Mouse (Mus musculus) MEL (cell line): ENCODE data around the gene Cfap43. TPM values are rescaled to one million over a fixed set of nuclear protein-coding genes. Genes with fewer than 3 reads are reported as not detected.

Experiments
- DNase-seq: peaks from one replicate; pipeline ENCODE4 v3.0.0; 2011; ENCODE audit warnings: low read depth, low spot score
- H3K27ac ChIP-seq: 2 replicates; pipeline ENCODE4 v1.5.1; 2012; ENCODE audit warnings: low read depth, mild to moderate bottlenecking, control low read depth, low read length, moderate library complexity; ENCODE audit not compliant: control insufficient read depth
- H3K27me3 ChIP-seq, 2 experiments: fragments of 150-350 bp in 1 of 2; sonication (generic) in 1 of 2; 2 replicates each; pipeline ENCODE4 v1.6.1; 2012; ENCODE audit warnings: low read length in 2 of 2, mild to moderate bottlenecking in 2 of 2, improper control_type of control experiment in 1 of 2, moderate library complexity in 1 of 2; ENCODE audit not compliant: insufficient read depth in 2 of 2, control insufficient read depth in 1 of 2
- H3K36me3 ChIP-seq, 2 experiments: 2 replicates each; pipeline ENCODE4 v1.6.1; 2012 to 2014; ENCODE audit warnings: low read length in 2 of 2, improper control_type of control experiment in 1 of 2, inconsistent platforms in 1 of 2, mild to moderate bottlenecking in 1 of 2; ENCODE audit not compliant: insufficient read depth in 2 of 2, control insufficient read depth in 1 of 2
- H3K4me1 ChIP-seq, 2 experiments: fragments of 150-350 bp in 1 of 2; sonication (generic) in 1 of 2; 2 replicates each; pipeline ENCODE4 v1.6.1; 2012; ENCODE audit warnings: low read length in 2 of 2, improper control_type of control experiment in 1 of 2, mild to moderate bottlenecking in 1 of 2; ENCODE audit not compliant: insufficient read depth in 2 of 2, control insufficient read depth in 1 of 2
- H3K4me3 ChIP-seq, 2 experiments: fragments of 150-350 bp in 1 of 2; sonication (generic) in 1 of 2; 2 replicates each; pipeline ENCODE4 v1.5.1; 2012; ENCODE audit warnings: low read depth in 2 of 2, low read length in 2 of 2, mild to moderate bottlenecking in 2 of 2, moderate library complexity in 2 of 2, control low read depth in 1 of 2, improper control_type of control experiment in 1 of 2; ENCODE audit not compliant: control insufficient read depth in 1 of 2, insufficient read depth in 1 of 2
- H3K79me2 ChIP-seq: 2 replicates; pipeline ENCODE4 v1.6.1; 2012; ENCODE audit warnings: mild to moderate bottlenecking, low read length, moderate library complexity; ENCODE audit not compliant: control insufficient read depth, poor library complexity, insufficient read depth
- H3K9ac ChIP-seq: 2 replicates; pipeline ENCODE4 v1.6.1; 2012; ENCODE audit warnings: low read depth, mild to moderate bottlenecking, control low read depth, low read length, moderate library complexity; ENCODE audit not compliant: control insufficient read depth, poor library complexity, severe bottlenecking
- H3K9me3 ChIP-seq: fragments of 150-350 bp; sonication (generic); replicated peaks from 2 replicates; pipeline ENCODE4 v1.6.1; 2012; ENCODE audit warnings: mild to moderate bottlenecking, low read length, improper control_type of control experiment, moderate library complexity; ENCODE audit not compliant: insufficient read depth
- CTCF ChIP-seq, 3 experiments: IDR thresholded peaks in 2 of 3; conservative IDR thresholded peaks in 1 of 3; 2 replicates each; pipeline ENCODE4 v1.5.1; 2011 to 2012; ENCODE audit warnings: low read length in 3 of 3, low read depth in 2 of 3, mild to moderate bottlenecking in 2 of 3, improper control_type of control experiment in 1 of 3, inconsistent platforms in 1 of 3, mixed read lengths in 1 of 3, moderate library complexity in 1 of 3; ENCODE audit not compliant: control insufficient read depth in 1 of 3, insufficient read depth in 1 of 3, poor library complexity in 1 of 3, severe bottlenecking in 1 of 3
- EP300 ChIP-seq, 2 experiments: IDR thresholded peaks; 2 replicates each; pipeline ENCODE4 v1.6.1; 2011; ENCODE audit warnings: improper control_type of control experiment in 2 of 2, low read length in 2 of 2, low read depth in 1 of 2, mild to moderate bottlenecking in 1 of 2
- ETS1 ChIP-seq: IDR thresholded peaks from 2 replicates; pipeline ENCODE4 v1.6.1; 2012; ENCODE audit warnings: low read depth, mild to moderate bottlenecking, inconsistent platforms, low read length, improper control_type of control experiment, moderate library complexity
- GABPA ChIP-seq: IDR thresholded peaks from 2 replicates; pipeline ENCODE4 v1.6.1; 2012; ENCODE audit warnings: low read depth, mild to moderate bottlenecking, inconsistent platforms, low read length, improper control_type of control experiment, moderate library complexity
- MAX ChIP-seq: IDR thresholded peaks from 2 replicates; pipeline ENCODE4 v1.6.1; 2011; ENCODE audit warnings: low read length, improper control_type of control experiment
- MEF2A ChIP-seq: IDR thresholded peaks from 2 replicates; pipeline ENCODE4 v1.6.1; 2014; ENCODE audit warnings: low read depth, mild to moderate bottlenecking, inconsistent platforms, low read length, improper control_type of control experiment; ENCODE audit not compliant: poor library complexity, insufficient replicate concordance, severe bottlenecking; ENCODE audit errors: extremely low read depth
- MXI1 ChIP-seq: IDR thresholded peaks from 2 replicates; pipeline ENCODE4 v1.6.1; 2011; ENCODE audit warnings: mild to moderate bottlenecking, low read depth, low read length, improper control_type of control experiment
- POLR2A ChIP-seq, 2 experiments: IDR thresholded peaks; 2 replicates each; pipeline ENCODE4 v1.6.1; 2011 to 2012; ENCODE audit warnings: low read length in 2 of 2, mild to moderate bottlenecking in 2 of 2, control low read depth in 1 of 2, improper control_type of control experiment in 1 of 2, low read depth in 1 of 2, moderate library complexity in 1 of 2; ENCODE audit not compliant: control insufficient read depth in 1 of 2, insufficient read depth in 1 of 2, poor library complexity in 1 of 2
- RAD21 ChIP-seq: IDR thresholded peaks from 2 replicates; pipeline ENCODE4 v1.6.1; 2011; ENCODE audit warnings: mild to moderate bottlenecking, low read depth, low read length, improper control_type of control experiment
- SMC3 ChIP-seq: IDR thresholded peaks from 2 replicates; pipeline ENCODE4 v1.6.1; 2011; ENCODE audit warnings: low read depth, low read length, improper control_type of control experiment
- TAL1 ChIP-seq: IDR thresholded peaks from 2 replicates; pipeline ENCODE4 v1.6.1; 2012; ENCODE audit warnings: mild to moderate bottlenecking, inconsistent platforms, low read length, moderate library complexity, mixed read lengths
- TBP ChIP-seq: IDR thresholded peaks from 2 replicates; pipeline ENCODE4 v1.8.0; 2011; ENCODE audit warnings: low read depth, low read length, improper control_type of control experiment
- TCF12 ChIP-seq: IDR thresholded peaks from 2 replicates; pipeline ENCODE4 v1.6.1; 2014; ENCODE audit warnings: low read depth, mild to moderate bottlenecking, inconsistent platforms, low read length, improper control_type of control experiment, moderate library complexity
- USF1 ChIP-seq: IDR thresholded peaks from 2 replicates; pipeline ENCODE4 v1.6.1; 2014; ENCODE audit warnings: low read depth, mild to moderate bottlenecking, inconsistent platforms, low read length, improper control_type of control experiment, moderate library complexity
- USF2 ChIP-seq, 2 experiments: IDR thresholded peaks; 2 replicates each; pipeline ENCODE4 v1.6.1; 2011 to 2012; ENCODE audit warnings: improper control_type of control experiment in 2 of 2, low read length in 2 of 2, borderline replicate concordance in 1 of 2, inconsistent platforms in 1 of 2, low read depth in 1 of 2, mild to moderate bottlenecking in 1 of 2; ENCODE audit not compliant: insufficient read depth in 1 of 2
- ZMIZ1 ChIP-seq: IDR thresholded peaks from 2 replicates; pipeline ENCODE4 v1.6.1; 2012; ENCODE audit warnings: low read depth, mild to moderate bottlenecking, inconsistent platforms, low read length, improper control_type of control experiment, moderate library complexity
- polyA plus RNA-seq, 2 experiments: library from polyadenylated mRNA; stranded (reverse) in 1 of 2; unstranded in 1 of 2; fragments of >175 nt in 1 of 2; fragments of >200 nt in 1 of 2; gene quantifications; 2 replicates each; pipeline versions ENCODE4 v1.2.1 to v1.2.4; 2012; ENCODE audit warnings: low replicate concordance in 2 of 2, low read depth in 1 of 2; ENCODE audit not compliant: insufficient read length in 2 of 2, insufficient read depth in 1 of 2, missing spikeins in 1 of 2
- total RNA-seq: library from RNA; depleted of rRNA; stranded (reverse); fragments of 300-350 nt; gene quantifications from 2 replicates; pipeline ENCODE4 v1.2.3, GENCODE M21; 2012

Cfap43 gene
- total and polyA plus RNA-seq, 3 experiments, result 0.10 to 0.12 TPM; not detected in 1

DNA sequence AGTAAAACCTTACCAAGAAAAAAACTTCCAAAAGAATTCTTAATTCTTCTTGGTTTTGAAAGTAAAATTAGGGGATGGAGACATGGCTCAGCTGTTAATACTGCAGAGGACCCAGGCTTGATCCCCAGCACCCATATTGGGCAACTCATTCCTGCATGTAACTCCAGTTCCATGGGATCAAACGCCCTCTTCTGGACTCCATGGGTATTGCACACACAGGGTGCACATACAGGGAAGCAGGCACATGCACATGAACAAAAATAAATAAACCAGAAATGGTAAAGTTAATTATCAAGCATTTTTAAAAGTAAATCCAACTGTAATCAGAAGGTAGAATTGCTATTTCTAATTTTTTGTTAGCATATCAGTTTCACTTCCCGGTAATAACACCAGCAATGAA is 202.9 kb downstream of the Cfap43 start:
- peaks cover 0 to 3% of the 10 kb centered on the region in 2 experiments; a peak in 1 of 4 replicates for H3K36me3 ChIP-seq
- H3K9ac ChIP-seq, result no peak overlapping the region
- peak; percentile 18 to 54 (median 45); a peak in 5 of 6 replicates for TF ChIP-seq CTCF (IDR thresholded peaks at IDR 0.05 in 2 of 3, conservative IDR thresholded peaks at IDR 0.05 in 1 of 3; ENCODE audit: control insufficient read depth in 1 of 3, insufficient read depth in 1 of 3, low read depth in 2 of 3, low read length in 3 of 3, poor library complexity in 1 of 3, severe bottlenecking in 1 of 3)
- no peak for TF ChIP-seq USF1
- no peak for TF ChIP-seq MXI1
- TF ChIP-seq RAD21, result peak; percentile 14
- TF ChIP-seq MEF2A, result no peak
- TF ChIP-seq GABPA, result no peak
- TF ChIP-seq TCF12, result no peak
- peak; percentile 19 for TF ChIP-seq SMC3
- no peak for TF ChIP-seq ETS1
- TF ChIP-seq EP300 (IDR thresholded peaks at IDR 0.05; ENCODE audit: low read depth in 1 of 2, low read length in 2 of 2), result no peak
- no peak for TF ChIP-seq MAX
- no peak for TF ChIP-seq POLR2A (IDR thresholded peaks at IDR 0.05; ENCODE audit: control insufficient read depth in 1 of 2, insufficient read depth in 1 of 2, low read depth in 1 of 2, low read length in 2 of 2, poor library complexity in 1 of 2)
- no peak for DNase-seq
- peaks cover 0 to 5% of the 10 kb centered on the region in 2 experiments; a peak in 2 of 4 replicates for H3K27me3 ChIP-seq
- H3K9me3 ChIP-seq, result no peaks in the 10 kb centered on the region
- no peaks in the 10 kb centered on the region for H3K79me2 ChIP-seq
- no peak overlapping the region for H3K27ac ChIP-seq
- H3K4me1 ChIP-seq, result peaks cover 0 to 5% of the 10 kb centered on the region in 2 experiments; a peak in 2 of 4 replicates
- H3K4me3 ChIP-seq, result no peak overlapping the region

DNA sequence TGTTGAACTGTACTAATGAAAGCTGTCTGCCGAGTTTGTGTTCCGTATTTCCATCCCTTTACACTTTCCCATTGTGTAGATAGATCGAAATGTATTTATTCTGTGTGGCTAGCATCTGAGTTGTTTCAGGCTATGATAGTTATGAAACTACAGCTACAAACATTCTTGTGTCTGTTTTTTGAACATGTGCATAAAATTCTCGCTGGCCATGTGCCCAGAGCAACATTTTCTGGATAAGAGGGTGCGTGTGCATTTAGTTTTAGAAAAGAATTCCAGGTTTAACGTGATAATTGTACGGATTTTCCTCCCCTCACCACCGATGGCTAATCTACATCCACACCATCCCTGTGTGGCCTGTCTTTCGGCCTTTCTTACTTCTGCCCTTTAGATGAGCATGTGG is 205.6 kb downstream of the Cfap43 start:
- DNase-seq, result no peak
- H3K4me1 ChIP-seq, result no peaks in the 10 kb centered on the region
- H3K36me3 ChIP-seq, result no peaks in the 10 kb centered on the region
- H3K4me3 ChIP-seq, result no peak overlapping the region
- H3K79me2 ChIP-seq, result no peaks in the 10 kb centered on the region
- no peak overlapping the region for H3K27ac ChIP-seq
- no peaks in the 10 kb centered on the region for H3K9me3 ChIP-seq
- H3K27me3 ChIP-seq, result peaks cover 0 to 5% of the 10 kb centered on the region in 2 experiments; a peak in 2 of 4 replicates
- no peak overlapping the region for H3K9ac ChIP-seq
- TF ChIP-seq TBP, result no peak
- no peak for TF ChIP-seq USF2 (IDR thresholded peaks at IDR 0.05; ENCODE audit: borderline replicate concordance in 1 of 2, insufficient read depth in 1 of 2, low read depth in 1 of 2, low read length in 2 of 2)
- TF ChIP-seq TAL1, result no peak
- TF ChIP-seq CTCF (IDR thresholded peaks at IDR 0.05 in 2 of 3, conservative IDR thresholded peaks at IDR 0.05 in 1 of 3; ENCODE audit: control insufficient read depth in 1 of 3, insufficient read depth in 1 of 3, low read depth in 2 of 3, low read length in 3 of 3, poor library complexity in 1 of 3, severe bottlenecking in 1 of 3), result no peak
- no peak for TF ChIP-seq ZMIZ1
- TF ChIP-seq USF1, result no peak
